Comparison of ENCODE assay signal across 15 mouse cellular contexts in the genomic region with DNA sequence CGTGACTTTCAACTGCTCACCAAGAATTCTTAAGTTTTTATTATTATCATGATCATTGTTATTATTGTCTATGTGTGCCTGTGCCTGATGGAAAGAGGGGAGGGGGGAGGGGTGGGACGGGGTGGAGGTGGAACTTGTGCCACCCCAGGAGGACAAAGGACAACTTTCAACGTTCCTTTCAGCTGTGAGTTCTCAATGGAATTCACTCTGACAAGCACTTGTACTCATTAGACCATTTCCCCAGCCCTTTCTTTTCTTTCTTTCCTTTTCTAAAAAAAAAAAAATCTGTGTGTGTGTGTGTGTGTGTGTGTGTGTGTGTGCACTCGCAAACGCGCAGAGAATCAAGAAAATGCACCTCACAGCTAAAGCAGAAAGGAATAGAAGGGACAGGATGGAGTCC.
"Had no signal": no experiment of that assay in that cellular context is flagged by ENCODE, and none has a peak within 500 bp of the region (broad histone marks: within the 10 kb centered on the region; RNA-seq: fewer than 3 reads in every experiment).

No protein-coding gene starts in this region.

- DNase-seq: kidney, adult 9 months; kidney, postnatal 36 days; layer of hippocampus, adult 9-11 months; layer of hippocampus, postnatal 36 days; lung, embryonic 14.5 days; lung, postnatal 10 days; lung, postnatal 4 days; right cerebral cortex, postnatal 14 days; thymus, postnatal 36 days had no signal

- H3K4me3 ChIP-seq: limb, embryonic 15.5 days; liver, embryonic 15.5 days; midbrain, embryonic 13.5 days; myocyte; neural tube, embryonic 15.5 days had no signal

- H3K4me1 ChIP-seq: limb, embryonic 15.5 days; midbrain, embryonic 13.5 days; neural tube, embryonic 15.5 days had no signal

- H3K4me2 ChIP-seq: limb, embryonic 15.5 days; liver, embryonic 15.5 days; lung, embryonic 14.5 days; midbrain, embryonic 13.5 days; neural tube, embryonic 15.5 days had no signal

- ATAC-seq: midbrain, embryonic 13.5 days had no signal

- H3K36me3 ChIP-seq: limb, embryonic 15.5 days; liver, embryonic 15.5 days; midbrain, embryonic 13.5 days; neural tube, embryonic 15.5 days had no signal

- H3K27me3 ChIP-seq: limb, embryonic 15.5 days; liver, embryonic 15.5 days; midbrain, embryonic 13.5 days; neural tube, embryonic 15.5 days had no signal

- H3K27ac ChIP-seq: kidney, postnatal 0 days; limb, embryonic 15.5 days; liver, embryonic 15.5 days; midbrain, embryonic 13.5 days; neural tube, embryonic 15.5 days had no signal

- H3K9me3 ChIP-seq: limb, embryonic 15.5 days; liver, embryonic 15.5 days; neural tube, embryonic 15.5 days had no signal

- H3K9ac ChIP-seq: limb, embryonic 15.5 days; liver, embryonic 15.5 days; lung, embryonic 14.5 days; midbrain, embryonic 13.5 days; neural tube, embryonic 15.5 days had no signal
